22 mouse cellular contexts compared by ENCODE assay signal in genomic region chr4:9981354-9982040, GRCm38 (mm10).
"Had no signal": no experiment of that assay in that cellular context is flagged by ENCODE, and none has a peak within 500 bp of the region (broad histone marks: within the 10 kb centered on the region; RNA-seq: fewer than 3 reads in every experiment).

No protein-coding gene starts in this region.

- H3K4me2 ChIP-seq: limb, embryonic 15.5 days; liver, embryonic 12.5 days; liver, embryonic 15.5 days; lung, embryonic 15.5 days; midbrain, embryonic 13.5 days had no signal

- H3K27me3 ChIP-seq: limb, embryonic 15.5 days; liver, embryonic 12.5 days; liver, embryonic 15.5 days; lung, embryonic 15.5 days; megakaryocyte, embryonic 14.5 days; midbrain, embryonic 13.5 days had no signal

- H3K4me1 ChIP-seq: limb, embryonic 15.5 days; liver, embryonic 12.5 days; liver, embryonic 15.5 days; lung, embryonic 15.5 days; megakaryocyte, embryonic 14.5 days; midbrain, embryonic 10.5 days; midbrain, embryonic 13.5 days had no signal

- H3K36me3 ChIP-seq: limb, embryonic 15.5 days; liver, embryonic 12.5 days; liver, embryonic 15.5 days; lung, embryonic 15.5 days; midbrain, embryonic 10.5 days; midbrain, embryonic 13.5 days had no signal

- ATAC-seq: inflammation-experienced regulatory T-cells, adult 6 months; intestine, embryonic 16.5 days; liver, embryonic 12.5 days; midbrain, embryonic 13.5 days; midbrain, embryonic 16.5 days had no signal

- H3K4me3 ChIP-seq: layer of hippocampus, adult 2 months; limb, embryonic 15.5 days; liver, embryonic 12.5 days; liver, embryonic 15.5 days; lung, embryonic 15.5 days; megakaryocyte, embryonic 14.5 days; midbrain, embryonic 10.5 days; midbrain, embryonic 13.5 days; myocyte had no signal

- H3K27ac ChIP-seq: layer of hippocampus, adult 2 months; limb, embryonic 15.5 days; liver, embryonic 12.5 days; liver, embryonic 15.5 days; lung, embryonic 15.5 days; midbrain, embryonic 10.5 days; midbrain, embryonic 13.5 days; stomach, postnatal 0 days had no signal

- H3K9me3 ChIP-seq: limb, embryonic 15.5 days; liver, embryonic 12.5 days; liver, embryonic 15.5 days; lung, embryonic 15.5 days; megakaryocyte, embryonic 14.5 days; midbrain, embryonic 10.5 days; midbrain, embryonic 13.5 days had no signal

- H3K9ac ChIP-seq: limb, embryonic 15.5 days; liver, embryonic 12.5 days; liver, embryonic 15.5 days; lung, embryonic 15.5 days; midbrain, embryonic 13.5 days had no signal

- DNase-seq: kidney, adult 18-20 months; kidney, postnatal 14 days; layer of hippocampus, adult 9-11 months; lung, adult 18-20 months; lung, postnatal 10 days; lung, postnatal 36 days; thymus, adult 2 months; thymus, postnatal 14 days; thymus, postnatal 4 days had no signal
